Mouse (Mus musculus): ENCODE results near the gene Olfr1436.
"Not testable (repeated sequence)": the region's sequence is repeated elsewhere in the genome, so short reads cannot be mapped to it uniquely, and the experiment has no call there.

Olfr1436 gene

GRCm38 (mm10) chr19:12299030-12299429, at the start of gene Olfr1436:
Olfr1436 (minus strand) TSS chr19:12299130.
- not testable (repeated sequence) for ATAC-seq (ENCODE audit: low TSS enrichment)

DNA sequence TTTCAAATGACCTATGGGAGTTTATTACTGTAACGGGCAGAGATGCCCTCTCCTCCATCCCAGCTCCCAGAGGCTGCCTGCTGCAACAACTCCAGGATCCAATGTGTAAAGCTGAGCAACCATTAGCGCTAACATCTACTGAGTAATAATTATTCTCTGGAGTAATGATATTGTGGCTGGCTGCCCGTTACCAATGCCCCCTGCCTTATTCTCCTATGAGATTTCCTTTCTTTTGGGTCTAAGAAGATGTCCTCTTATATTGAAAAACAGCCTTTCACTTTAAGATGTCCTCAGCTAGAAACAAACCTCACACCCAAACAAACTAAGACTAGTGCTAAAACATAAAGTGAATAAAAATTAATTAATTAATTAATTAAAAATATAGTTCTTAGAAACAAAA, 36.9 kb upstream of the Olfr1436 start, which contains the start of gene Olfr1438-ps1:
Gene Olfr1438-ps1 (minus strand): TSS at position 101 of the 400 bp plus-strand sequence.
- no peak for ATAC-seq (ENCODE audit: low TSS enrichment)

- ATAC-seq (ENCODE audit: low TSS enrichment), result no peak
These were observed 26.1 kb upstream of the Olfr1436 start, which contains the start of gene Olfr1437 for GRCm38 (mm10) chr19:12325001-12325400. Olfr1437 (minus strand) TSS chr19:12325101.

GRCm38 (mm10) chr19:12292979-12293378, 6.0 kb downstream of the Olfr1436 start:
- peak; percentile 65; the same call in 1 of the 2 replicates for ATAC-seq (ENCODE audit: low TSS enrichment)

- no peak for ATAC-seq (ENCODE audit: low TSS enrichment)
These were observed 19.4 kb downstream of the Olfr1436 start, which contains the start of gene Olfr1434 for GRCm38 (mm10) chr19:12279554-12279953. Olfr1434 (plus strand) TSS chr19:12279854.

DNA sequence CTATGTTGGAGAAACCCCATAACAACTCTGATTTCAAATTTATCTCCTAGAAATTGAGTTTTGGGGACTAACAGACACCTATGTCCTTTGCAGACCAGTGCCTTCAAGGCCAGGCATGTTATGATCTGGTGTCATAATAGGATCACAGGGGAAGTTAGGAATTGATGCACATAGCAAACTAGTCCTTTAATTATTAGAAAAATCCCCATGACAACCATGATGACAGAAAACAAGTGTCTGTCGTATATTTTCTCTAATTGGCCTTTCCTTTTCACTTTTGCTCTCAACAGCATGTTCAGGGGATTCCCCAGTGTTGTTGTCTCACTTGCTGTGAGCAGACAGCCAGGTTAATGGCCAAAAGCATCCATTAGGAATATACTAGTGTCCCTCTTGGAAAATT, 38.2 kb downstream of the Olfr1436 start, which contains the start of gene Olfr235:
Gene Olfr235 (plus strand): TSS at position 301 of the 400 bp plus-strand sequence.
- ATAC-seq (ENCODE audit: low TSS enrichment), result no peak

All from frontal cortex, adult (tissue).